9 mouse cellular contexts compared by ENCODE assay signal in genomic region chr2:53007142-53007541, GRCm38 (mm10).
DNase-seq lines count a peak whose midpoint lies in the region; ATAC-seq lines count a peak whose summit lies in the region.
"Had no signal": no experiment of that assay in that cellular context is flagged by ENCODE, and none has a peak within 500 bp of the region (broad histone marks: within the 10 kb centered on the region; RNA-seq: fewer than 3 reads in every experiment).

No protein-coding gene starts in this region.

- no peaks in the 10 kb centered on the region for H3K27me3 ChIP-seq in midbrain, embryonic 10.5 days (ENCODE audit: low read depth, poor library complexity, severe bottlenecking)
- H3K27me3 ChIP-seq in midbrain, embryonic 13.5 days: no peaks in the 10 kb centered on the region
- no peaks in the 10 kb centered on the region for H3K27me3 ChIP-seq in intestine, embryonic 15.5 days (replicated peaks)
- no peaks in the 10 kb centered on the region for H3K27me3 ChIP-seq in neural tube, embryonic 12.5 days (replicated peaks)

- H3K36me3 ChIP-seq in midbrain, embryonic 10.5 days: no peaks in the 10 kb centered on the region
- H3K36me3 ChIP-seq in midbrain, embryonic 13.5 days: no peaks in the 10 kb centered on the region
- no peaks in the 10 kb centered on the region for H3K36me3 ChIP-seq in intestine, embryonic 15.5 days
- no peaks in the 10 kb centered on the region for H3K36me3 ChIP-seq in neural tube, embryonic 12.5 days

- intact Hi-C loops in left cerebral cortex, postnatal 4 days (cut with DNase I): no loop called here

- H3K9ac ChIP-seq in midbrain, embryonic 13.5 days (replicated peaks): no peak overlapping the region
- no peak overlapping the region for H3K9ac ChIP-seq in intestine, embryonic 15.5 days
- H3K9ac ChIP-seq in neural tube, embryonic 12.5 days: no peak overlapping the region

- no peak overlapping the region for H3K27ac ChIP-seq in midbrain, embryonic 10.5 days (replicated peaks)
- no peak overlapping the region for H3K27ac ChIP-seq in midbrain, embryonic 13.5 days
- H3K27ac ChIP-seq in intestine, embryonic 15.5 days: no peak overlapping the region
- no peak overlapping the region for H3K27ac ChIP-seq in neural tube, embryonic 12.5 days
- H3K27ac ChIP-seq: macrophage had no signal

- H3K4me1 ChIP-seq in midbrain, embryonic 10.5 days: peaks cover 42% of the 10 kb centered on the region
- H3K4me1 ChIP-seq in midbrain, embryonic 13.5 days (replicated peaks): peaks cover 27% of the 10 kb centered on the region
- no peaks in the 10 kb centered on the region for H3K4me1 ChIP-seq in intestine, embryonic 15.5 days (replicated peaks)
- peaks cover 13% of the 10 kb centered on the region for H3K4me1 ChIP-seq in neural tube, embryonic 12.5 days

- ATAC-seq in midbrain, embryonic 13.5 days: no peak
- ATAC-seq in intestine, embryonic 15.5 days: peak; percentile 39; the same call in 1 of the 2 replicates
- ATAC-seq in neural tube, embryonic 12.5 days (ENCODE audit: low FRiP score, low read depth): 0 out of 2 replicates have a peak, but pooled peaks have one; percentile 32

- no peaks in the 10 kb centered on the region for H3K9me3 ChIP-seq in midbrain, embryonic 10.5 days (replicated peaks)
- H3K9me3 ChIP-seq in midbrain, embryonic 13.5 days: no peaks in the 10 kb centered on the region
- no peaks in the 10 kb centered on the region for H3K9me3 ChIP-seq in intestine, embryonic 15.5 days
- H3K9me3 ChIP-seq in neural tube, embryonic 12.5 days: no peaks in the 10 kb centered on the region

- peak; percentile 54 for DNase-seq in midbrain, embryonic 10.5 days (ENCODE audit: low spot score)
- DNase-seq in brain, adult 2 months (ENCODE audit: low read depth, low spot score): peak; percentile 77
- DNase-seq in forelimb bud, embryonic 11.5 days (ENCODE audit: low read depth, low spot score): peak; percentile 43
- peak; percentile 74 for DNase-seq in left cerebral cortex, postnatal 4 days
- DNase-seq in thymus, postnatal 36 days: peak; percentile 54 to 55

- WGBS in midbrain, embryonic 10.5 days: 21% methylated on average over 5 of the region's 5 CpGs
- WGBS in midbrain, embryonic 13.5 days: 18% methylated on average over 5 of the region's 5 CpGs
- WGBS in intestine, embryonic 15.5 days: 27% methylated on average over 5 of the region's 5 CpGs
- 17% methylated on average over 5 of the region's 5 CpGs for WGBS in neural tube, embryonic 12.5 days

- H3K4me3 ChIP-seq in midbrain, embryonic 10.5 days: no peak overlapping the region
- H3K4me3 ChIP-seq in midbrain, embryonic 13.5 days (replicated peaks): no peak overlapping the region
- no peak overlapping the region for H3K4me3 ChIP-seq in intestine, embryonic 15.5 days (replicated peaks)
- no peak overlapping the region for H3K4me3 ChIP-seq in neural tube, embryonic 12.5 days

- H3K4me2 ChIP-seq in midbrain, embryonic 13.5 days (replicated peaks): no peak overlapping the region
- H3K4me2 ChIP-seq in intestine, embryonic 15.5 days (replicated peaks): no peak overlapping the region
- no peak overlapping the region for H3K4me2 ChIP-seq in neural tube, embryonic 12.5 days (replicated peaks)
